Mouse (Mus musculus): ENCODE measurements around the gene Lcn2. TPM values are rescaled to one million over a fixed set of nuclear protein-coding genes. Genes with fewer than 3 reads are reported as not detected.

The Lcn2 gene
- 0.76 and 0.93 TPM in 2 replicates for polyA plus RNA-seq (2015; fragmentation: Nextera tagmentation; extraction: Ambion mirVana)

GRCm38 (mm10) chr2:32387706-32388490 lies at the start of gene Lcn2:
Gene Lcn2, minus strand, starts transcription at chr2:32388252.
- no peak for ATAC-seq
- Histone ChIP-seq H3K9me3 (ENCODE audit: control insufficient read depth, low read length) (no peaks in the 10 kb centered on the region), H3K27ac (ENCODE audit: low read depth, low read length) (no peak within 1 kb of the TSS), H3K27me3 (replicated peaks; ENCODE audit: control insufficient read depth, insufficient read depth, low read length) (no peaks in the 10 kb centered on the region), H3K9ac (ENCODE audit: low read depth, low read length) (no peak within 1 kb of the TSS), H3K4me2 (ENCODE audit: low read length) (no peak within 1 kb of the TSS), H3K4me3 (ENCODE audit: low read length) (no peak within 1 kb of the TSS), H3K4me1 (ENCODE audit: control insufficient read depth, insufficient read depth, low read depth, low read length) (no peaks in the 10 kb centered on the region), H3K36me3 (ENCODE audit: control insufficient read depth, insufficient read depth, low read length) (no peaks in the 10 kb centered on the region)
- 69% methylated on average over 5 of the region's 5 CpGs for WGBS

- H3K36me3 ChIP-seq (ENCODE audit: control insufficient read depth, insufficient read depth, low read length), result no peaks in the 10 kb centered on the region
- no peaks in the 10 kb centered on the region for H3K9me3 ChIP-seq (ENCODE audit: control insufficient read depth, low read length)
- H3K4me2 ChIP-seq (ENCODE audit: low read length), result no peak overlapping the region
- H3K9ac ChIP-seq (ENCODE audit: low read depth, low read length), result no peak overlapping the region
- no peaks in the 10 kb centered on the region for H3K27me3 ChIP-seq (replicated peaks; ENCODE audit: control insufficient read depth, insufficient read depth, low read length)
- H3K4me3 ChIP-seq (ENCODE audit: low read length), result no peak overlapping the region
- H3K4me1 ChIP-seq (ENCODE audit: control insufficient read depth, insufficient read depth, low read depth, low read length), result peaks cover 12% of the 10 kb centered on the region
- 51% methylated on average over 2 of the region's 2 CpGs for WGBS
- peak overlapping the region; percentile 63 for H3K27ac ChIP-seq (ENCODE audit: low read depth, low read length)
- ATAC-seq, result no peak
Measured at GRCm38 (mm10) chr2:32437612-32438166, 49.6 kb upstream of the Lcn2 start.

- Histone ChIP-seq H3K4me1 (ENCODE audit: control insufficient read depth, insufficient read depth, low read depth, low read length) (peaks cover 13% of the 10 kb centered on the region), H3K4me2 (ENCODE audit: low read length) (no peak overlapping the region), H3K36me3 (ENCODE audit: control insufficient read depth, insufficient read depth, low read length) (no peaks in the 10 kb centered on the region), H3K27me3 (replicated peaks; ENCODE audit: control insufficient read depth, insufficient read depth, low read length) (no peaks in the 10 kb centered on the region), H3K4me3 (ENCODE audit: low read length) (no peak overlapping the region), H3K27ac (ENCODE audit: low read depth, low read length) (peak overlapping the region; percentile 62), H3K9ac (ENCODE audit: low read depth, low read length) (no peak overlapping the region), H3K9me3 (ENCODE audit: control insufficient read depth, low read length) (no peaks in the 10 kb centered on the region)
- ATAC-seq, result peak; percentile 68
- WGBS, result 48% methylated on average over 3 of the region's 3 CpGs
Measured at GRCm38 (mm10) chr2:32436686-32437372, 48.8 kb upstream of the Lcn2 start.

- ATAC-seq, result peak; percentile 97
- Histone ChIP-seq H3K4me2 (ENCODE audit: low read length) (peak overlapping the region; percentile 93), H3K27me3 (replicated peaks; ENCODE audit: control insufficient read depth, insufficient read depth, low read length) (no peaks in the 10 kb centered on the region), H3K9me3 (ENCODE audit: control insufficient read depth, low read length) (no peaks in the 10 kb centered on the region), H3K4me1 (ENCODE audit: control insufficient read depth, insufficient read depth, low read depth, low read length) (peaks cover 41% of the 10 kb centered on the region), H3K4me3 (ENCODE audit: low read length) (peak overlapping the region; percentile 64), H3K9ac (ENCODE audit: low read depth, low read length) (peak overlapping the region; percentile 74), H3K27ac (ENCODE audit: low read depth, low read length) (peak overlapping the region; percentile 94), H3K36me3 (ENCODE audit: control insufficient read depth, insufficient read depth, low read length) (no peaks in the 10 kb centered on the region)
- WGBS, result 5% methylated on average over 18 of the region's 18 CpGs
Measured at GRCm38 (mm10) chr2:32430701-32431676, 42.9 kb upstream of the Lcn2 start.

- peak overlapping the region; percentile 93 for H3K4me2 ChIP-seq (ENCODE audit: low read length)
- WGBS, result 61% methylated on average over 4 of the region's 4 CpGs
- H3K27me3 ChIP-seq (replicated peaks; ENCODE audit: control insufficient read depth, insufficient read depth, low read length), result no peaks in the 10 kb centered on the region
- H3K4me3 ChIP-seq (ENCODE audit: low read length), result peak overlapping the region; percentile 64
- H3K36me3 ChIP-seq (ENCODE audit: control insufficient read depth, insufficient read depth, low read length), result no peaks in the 10 kb centered on the region
- H3K9me3 ChIP-seq (ENCODE audit: control insufficient read depth, low read length), result no peaks in the 10 kb centered on the region
- H3K9ac ChIP-seq (ENCODE audit: low read depth, low read length), result peak overlapping the region; percentile 63
- peaks cover 47% of the 10 kb centered on the region for H3K4me1 ChIP-seq (ENCODE audit: control insufficient read depth, insufficient read depth, low read depth, low read length)
- H3K27ac ChIP-seq (ENCODE audit: low read depth, low read length), result peak overlapping the region; percentile 78
- ATAC-seq, result no peak
Measured at GRCm38 (mm10) chr2:32429215-32429891, 41.3 kb upstream of the Lcn2 start.

- H3K9ac ChIP-seq (ENCODE audit: low read depth, low read length), result peak overlapping the region; percentile 63
- no peaks in the 10 kb centered on the region for H3K27me3 ChIP-seq (replicated peaks; ENCODE audit: control insufficient read depth, insufficient read depth, low read length)
- peak overlapping the region; percentile 64 for H3K4me3 ChIP-seq (ENCODE audit: low read length)
- no peaks in the 10 kb centered on the region for H3K36me3 ChIP-seq (ENCODE audit: control insufficient read depth, insufficient read depth, low read length)
- 39% methylated on average over 8 of the region's 8 CpGs for WGBS
- peak overlapping the region; percentile 78 for H3K27ac ChIP-seq (ENCODE audit: low read depth, low read length)
- peak; percentile 64 for ATAC-seq
- H3K9me3 ChIP-seq (ENCODE audit: control insufficient read depth, low read length), result no peaks in the 10 kb centered on the region
- H3K4me1 ChIP-seq (ENCODE audit: control insufficient read depth, insufficient read depth, low read depth, low read length), result peaks cover 57% of the 10 kb centered on the region
- peak overlapping the region; percentile 93 for H3K4me2 ChIP-seq (ENCODE audit: low read length)
Measured at GRCm38 (mm10) chr2:32428262-32428722, 40.2 kb upstream of the Lcn2 start.

- H3K4me3 ChIP-seq (ENCODE audit: low read length), result peak overlapping the region; percentile 64
- no peaks in the 10 kb centered on the region for H3K36me3 ChIP-seq (ENCODE audit: control insufficient read depth, insufficient read depth, low read length)
- peaks cover 63% of the 10 kb centered on the region for H3K4me1 ChIP-seq (ENCODE audit: control insufficient read depth, insufficient read depth, low read depth, low read length)
- ATAC-seq, result no peak
- WGBS, result 83% methylated on average over 5 of the region's 5 CpGs
- H3K9ac ChIP-seq (ENCODE audit: low read depth, low read length), result peak overlapping the region; percentile 28; the same call in 1 of the 2 replicates
- H3K27me3 ChIP-seq (replicated peaks; ENCODE audit: control insufficient read depth, insufficient read depth, low read length), result no peaks in the 10 kb centered on the region
- peak overlapping the region; percentile 64 for H3K27ac ChIP-seq (ENCODE audit: low read depth, low read length)
- no peaks in the 10 kb centered on the region for H3K9me3 ChIP-seq (ENCODE audit: control insufficient read depth, low read length)
- H3K4me2 ChIP-seq (ENCODE audit: low read length), result peak overlapping the region; percentile 93
Measured at GRCm38 (mm10) chr2:32427720-32428119, 39.7 kb upstream of the Lcn2 start.

- Histone ChIP-seq H3K36me3 (ENCODE audit: control insufficient read depth, insufficient read depth, low read length) (no peaks in the 10 kb centered on the region), H3K9ac (ENCODE audit: low read depth, low read length) (no peak overlapping the region), H3K27me3 (replicated peaks; ENCODE audit: control insufficient read depth, insufficient read depth, low read length) (no peaks in the 10 kb centered on the region), H3K4me1 (ENCODE audit: control insufficient read depth, insufficient read depth, low read depth, low read length) (peaks cover 57% of the 10 kb centered on the region), H3K9me3 (ENCODE audit: control insufficient read depth, low read length) (no peaks in the 10 kb centered on the region), H3K27ac (ENCODE audit: low read depth, low read length) (no peak overlapping the region), H3K4me3 (ENCODE audit: low read length) (no peak overlapping the region), H3K4me2 (ENCODE audit: low read length) (no peak overlapping the region)
- ATAC-seq, result no peak
- 85% methylated on average over 1 of the region's 1 CpGs for WGBS
Measured at GRCm38 (mm10) chr2:32426141-32426540, 38.1 kb upstream of the Lcn2 start.
